Mouse (Mus musculus) layer of hippocampus, adult 2 months (tissue): ENCODE data around the gene P4ha3. TPM values are rescaled to one million over a fixed set of nuclear protein-coding genes. Genes with fewer than 3 reads are reported as not detected.
A peak's percentile ranks its signal among the peaks of the same experiment; 100 is the strongest.

ENCODE experiments used
- DNase-seq, 2 experiments: peaks; one replicate each; pipeline ENCODE4 v3.0.0; 2022; ENCODE audit warnings: low spot score in 2 of 2
- H3K27ac ChIP-seq: fragments of 200-600 bp; 2 replicates; pipeline ENCODE4 v1.8.1; 2022
- H3K4me3 ChIP-seq: fragments of 200-600 bp; 2 replicates; pipeline ENCODE4 v1.8.1; 2022; ENCODE audit warnings: mild to moderate bottlenecking
- CTCF ChIP-seq: fragments of 200-600 bp; conservative IDR thresholded peaks from 2 replicates; pipeline ENCODE4 v1.8.1; 2022; ENCODE audit warnings: antibody characterized with exemption, mild to moderate bottlenecking, moderate library complexity
- total RNA-seq, 2 experiments: library from RNA; stranded (reverse); gene quantifications; 2 replicates each; pipeline ENCODE4 v1.2.3; 2021

The P4ha3 gene
- total RNA-seq, 2 experiments from 2014 or later = 6.4 to 8.3 TPM

DNA sequence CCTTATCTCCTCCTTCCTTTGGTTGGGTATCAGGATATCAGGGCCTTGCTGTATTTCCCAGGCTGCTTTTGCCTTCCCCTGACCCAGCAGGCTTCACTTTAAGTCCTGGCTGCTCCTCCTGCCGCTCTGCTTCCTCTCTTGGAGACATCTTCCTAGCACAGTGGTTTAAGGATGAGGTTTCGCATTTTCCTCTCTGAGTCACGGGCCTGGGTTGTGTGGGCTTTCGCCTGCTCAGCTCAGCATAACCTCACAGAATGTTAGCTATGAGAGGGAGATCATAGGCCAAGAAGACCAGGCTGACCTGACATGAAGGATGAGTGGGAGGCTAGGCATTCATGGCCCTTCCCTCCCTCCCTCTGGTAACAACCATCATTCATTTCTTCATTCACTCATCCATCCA lies 27.4 kb downstream of the P4ha3 start:
- H3K4me3 ChIP-seq = no peak overlapping the region
- TF ChIP-seq CTCF = no peak
- DNase-seq = no peak

GRCm38 (mm10) chr7:100316924-100317323 lies 31.6 kb downstream of the P4ha3 start:
- Histone ChIP-seq H3K27ac (no peak overlapping the region), H3K4me3 (no peak overlapping the region)
- DNase-seq = no peak
- TF ChIP-seq CTCF = no peak

More for the DNA sequence above, 27.4 kb downstream of the P4ha3 start:
- no peak overlapping the region for H3K27ac ChIP-seq

DNA sequence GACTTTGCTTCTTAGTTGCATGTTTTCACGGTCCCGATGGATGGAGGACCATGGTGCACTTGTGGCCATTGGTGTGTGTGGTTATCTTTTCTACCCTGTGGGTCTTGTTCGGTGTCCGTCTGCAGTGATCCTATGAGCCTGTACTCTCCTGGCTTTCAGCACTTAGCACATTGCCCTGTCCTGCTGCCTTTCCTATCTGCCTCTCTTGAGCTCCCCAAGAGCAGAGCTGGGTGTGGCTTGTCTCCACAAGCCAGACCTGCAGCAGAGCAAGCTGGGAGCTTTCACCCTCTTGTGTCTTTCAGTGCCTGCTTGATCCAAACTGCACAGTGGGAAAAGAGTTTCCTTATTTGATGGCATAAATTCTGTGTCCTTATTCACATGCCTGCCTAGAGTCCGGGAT lies 32.2 kb downstream of the P4ha3 start:
- no peak for DNase-seq
- TF ChIP-seq CTCF = no peak
- Histone ChIP-seq H3K4me3 (no peak overlapping the region), H3K27ac (no peak overlapping the region)

GRCm38 (mm10) chr7:100323721-100324120 lies 38.4 kb downstream of the P4ha3 start:
- no peak overlapping the region for H3K27ac ChIP-seq
- no peak overlapping the region for H3K4me3 ChIP-seq
- no peak for DNase-seq
- no peak for TF ChIP-seq CTCF

GRCm38 (mm10) chr7:100325482-100325881 lies 40.2 kb downstream of the P4ha3 start:
- Histone ChIP-seq H3K27ac (no peak overlapping the region), H3K4me3 (no peak overlapping the region)
- peak; percentile 91 for TF ChIP-seq CTCF
- DNase-seq = peak; percentile 25 to 53

- TF ChIP-seq CTCF = no peak
- Histone ChIP-seq H3K27ac (no peak overlapping the region), H3K4me3 (no peak overlapping the region)
- DNase-seq = no peak
Measured at GRCm38 (mm10) chr7:100327514-100327913, 42.2 kb downstream of the P4ha3 start.

DNA sequence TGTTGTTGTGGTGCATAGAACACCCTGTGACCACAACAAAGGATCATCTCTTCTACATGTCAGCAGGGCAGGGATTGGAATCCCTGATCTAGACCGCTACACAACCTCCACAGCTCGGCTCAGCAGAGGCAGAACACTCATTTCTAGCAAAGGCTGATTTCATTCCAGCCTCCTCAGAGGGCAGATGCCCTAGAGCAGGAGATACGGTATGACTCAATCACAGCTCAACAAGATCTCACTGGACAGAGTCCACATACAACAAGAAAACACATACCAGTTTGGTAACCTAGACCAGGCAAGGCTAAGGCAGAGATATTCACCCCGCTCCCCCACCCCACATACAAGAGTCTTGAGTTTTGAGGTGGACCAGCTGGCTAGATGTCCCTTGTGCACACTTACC lies 43.3 kb downstream of the P4ha3 start:
- no peak for DNase-seq
- no peak for TF ChIP-seq CTCF
- Histone ChIP-seq H3K4me3 (no peak overlapping the region), H3K27ac (no peak overlapping the region)

DNA sequence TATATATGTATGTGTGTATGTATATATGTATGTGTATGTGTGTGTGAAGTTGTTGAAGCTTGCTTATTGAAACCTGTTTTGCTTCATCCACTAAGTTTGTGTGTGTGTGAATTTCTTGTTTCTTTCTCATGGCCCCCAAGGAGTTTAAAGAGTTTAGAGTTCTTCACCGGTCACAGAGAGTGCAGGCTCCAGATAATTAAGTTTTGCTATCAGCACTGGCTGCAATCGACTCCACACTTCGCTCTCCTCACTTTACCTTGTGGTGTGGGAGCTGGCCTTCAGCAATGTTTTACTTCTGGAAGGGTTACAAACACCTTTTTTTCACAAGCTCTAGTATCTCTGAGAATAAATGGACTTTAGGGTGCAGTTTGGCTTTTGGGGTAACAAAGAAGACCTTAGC lies 45.9 kb downstream of the P4ha3 start:
- DNase-seq = no peak
- no peak for TF ChIP-seq CTCF
- no peak overlapping the region for H3K27ac ChIP-seq
- H3K4me3 ChIP-seq = no peak overlapping the region

GRCm38 (mm10) chr7:100335921-100336320 lies 50.6 kb downstream of the P4ha3 start:
- DNase-seq = no peak
- Histone ChIP-seq H3K27ac (no peak overlapping the region), H3K4me3 (no peak overlapping the region)
- no peak for TF ChIP-seq CTCF

- TF ChIP-seq CTCF = no peak
- Histone ChIP-seq H3K4me3 (no peak overlapping the region), H3K27ac (no peak overlapping the region)
- DNase-seq = no peak
Measured at GRCm38 (mm10) chr7:100354984-100355383, 69.7 kb downstream of the P4ha3 start.

DNA sequence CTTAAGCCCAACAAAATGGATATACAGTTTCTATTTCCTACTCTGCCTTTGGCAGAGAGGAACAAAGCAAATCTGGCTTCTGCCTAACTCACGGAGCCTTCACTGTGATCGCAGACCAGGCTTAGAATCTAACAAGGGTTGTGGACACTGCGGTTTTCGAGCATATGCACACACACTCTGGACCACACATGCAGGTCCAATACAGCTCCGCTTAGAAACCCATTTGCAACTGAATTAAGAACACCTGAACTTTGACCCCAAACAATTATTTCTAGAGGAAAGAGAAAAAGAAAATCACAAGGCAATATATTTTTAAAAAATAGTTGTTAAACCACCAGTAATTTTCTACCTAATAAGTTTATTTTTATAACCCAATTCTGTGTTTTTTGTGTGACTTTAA lies 71.0 kb downstream of the P4ha3 start:
- Histone ChIP-seq H3K4me3 (no peak overlapping the region), H3K27ac (no peak overlapping the region)
- DNase-seq = no peak
- TF ChIP-seq CTCF = no peak

DNA sequence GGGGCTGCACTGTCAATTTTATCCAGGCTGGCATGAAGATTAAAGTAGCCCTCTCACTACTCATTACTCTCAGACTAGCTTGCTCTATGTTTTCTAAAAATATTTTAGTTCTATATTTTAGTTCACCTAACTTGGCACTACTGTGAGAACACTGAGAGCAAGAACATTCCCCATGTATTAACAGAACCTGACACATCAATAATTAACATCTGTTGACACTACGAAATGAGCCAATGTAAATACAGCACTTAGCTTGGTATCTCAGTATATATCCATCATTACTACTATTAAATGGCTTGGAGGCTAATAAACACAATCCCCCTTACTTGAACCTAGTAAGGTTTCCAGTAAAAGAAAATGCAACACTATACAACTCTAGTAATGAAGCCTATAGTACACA lies 71.4 kb downstream of the P4ha3 start:
- H3K4me3 ChIP-seq = no peak overlapping the region
- no peak for TF ChIP-seq CTCF

DNA sequence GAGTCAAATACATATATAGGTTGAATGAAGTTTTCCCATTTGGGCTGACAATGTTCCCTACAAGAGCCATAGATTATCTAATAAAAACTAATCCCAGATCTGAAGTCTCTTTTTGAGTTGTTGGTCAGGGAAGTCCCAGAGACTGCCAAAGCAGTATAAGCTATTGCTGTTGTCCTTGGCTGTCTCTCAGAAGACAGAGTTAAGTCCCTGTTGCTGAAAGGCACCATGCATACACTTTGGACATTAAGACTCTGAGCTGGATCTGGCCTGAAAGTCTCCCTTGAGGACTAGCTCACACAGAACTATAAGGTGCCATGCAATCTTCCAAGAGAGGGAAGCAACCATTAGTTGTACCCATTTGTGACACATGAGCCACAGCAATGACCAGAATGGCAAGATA lies 72.5 kb downstream of the P4ha3 start:
- no peak for DNase-seq
- no peak for TF ChIP-seq CTCF
- H3K4me3 ChIP-seq = no peak overlapping the region
- no peak overlapping the region for H3K27ac ChIP-seq

More for the DNA sequence above, 71.4 kb downstream of the P4ha3 start:
- DNase-seq = no peak
- H3K27ac ChIP-seq = no peak overlapping the region

DNA sequence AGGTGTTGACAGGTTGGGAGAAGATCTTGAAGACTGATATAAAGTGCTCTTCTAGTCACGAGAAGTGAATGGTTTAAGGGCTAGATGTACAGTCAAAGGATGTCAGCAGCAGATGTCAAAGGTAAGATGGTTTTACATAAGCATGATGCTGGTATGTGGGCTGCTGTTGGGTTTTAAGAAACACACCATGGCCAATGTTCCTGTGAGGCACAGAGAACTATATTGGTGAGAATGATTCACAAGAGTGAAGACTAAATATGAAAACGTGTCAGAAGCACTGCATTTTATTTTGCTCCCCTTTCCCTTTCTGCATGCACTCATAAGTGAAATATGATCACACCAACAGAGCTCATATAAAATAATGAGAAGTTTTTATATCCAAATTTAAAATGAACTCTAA lies 77.8 kb downstream of the P4ha3 start:
- Histone ChIP-seq H3K27ac (no peak overlapping the region), H3K4me3 (no peak overlapping the region)
- no peak for DNase-seq
- TF ChIP-seq CTCF = no peak

DNA sequence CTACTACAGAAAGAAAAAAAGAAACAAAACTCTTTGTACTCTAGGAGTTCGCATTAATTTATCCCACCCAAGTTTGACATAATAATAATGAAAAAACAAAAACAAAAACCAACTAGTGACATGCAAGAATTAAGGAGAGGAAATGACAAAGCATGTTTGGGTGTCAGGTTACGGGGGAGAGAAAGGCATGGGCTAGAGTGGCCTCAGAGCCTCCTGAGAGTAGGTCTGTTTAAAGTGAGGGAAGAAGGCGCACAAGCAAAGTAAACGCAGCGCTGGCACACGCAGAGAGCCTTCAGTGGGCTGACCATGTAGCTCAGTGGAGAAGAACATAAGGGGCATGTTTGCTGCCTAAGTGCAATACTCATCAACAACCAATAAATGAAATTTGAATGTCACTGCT lies 79.6 kb downstream of the P4ha3 start:
- peak overlapping the region; percentile 37; the same call in 1 of the 2 replicates for H3K27ac ChIP-seq
- DNase-seq = no peak
- no peak for TF ChIP-seq CTCF
- no peak overlapping the region for H3K4me3 ChIP-seq

Other genes with a start within 250 kb of the P4ha3 start
- gene Pold3, start 164.0 kb upstream of the P4ha3 start, total RNA-seq = 10 to 100 TPM; 37.0 to 37.4 TPM
- 1 to 10 TPM; 3.9 to 5.4 TPM for gene Lipt2, start 126.2 kb upstream of the P4ha3 start, total RNA-seq
- 1 to 10 TPM in 1 of 2 experiments, under 1 TPM in 1; 0.54 to 1.2 TPM for gene Kcne3, start 109.0 kb upstream of the P4ha3 start, total RNA-seq
- 100 to 1,000 TPM; 282 to 286 TPM for gene Pgm2l1, start 58.1 kb upstream of the P4ha3 start, total RNA-seq
- gene C2cd3, start 86.7 kb downstream of the P4ha3 start, total RNA-seq = 10 to 100 TPM; 22.7 to 22.8 TPM
- gene Ppme1, start 86.8 kb downstream of the P4ha3 start, total RNA-seq = 100 to 1,000 TPM; 147 to 154 TPM
- gene Ucp3, start 187.5 kb downstream of the P4ha3 start, total RNA-seq = 1 to 10 TPM; 3.0 to 3.6 TPM
- 10 to 100 TPM; 69.0 to 72.4 TPM for gene Ucp2, start 207.8 kb downstream of the P4ha3 start, total RNA-seq
- gene Dnajb13, start 229.4 kb downstream of the P4ha3 start, total RNA-seq = under 1 TPM; 0.39 to 0.51 TPM